Mouse (Mus musculus) megakaryocyte-erythroid progenitor cell, adult 5-6 weeks (primary cell): Measurements from ENCODE around the gene Kank2. TPM values are rescaled to one million over a fixed set of nuclear protein-coding genes. Genes with fewer than 3 reads are reported as not detected.

ENCODE experiments used
- ATAC-seq: replicated peaks from 2 replicates; pipeline ENCODE4 v1.8.0; 2016; ENCODE audit warnings: mild to moderate bottlenecking, inconsistent platforms; ENCODE audit not compliant: severe bottlenecking, poor library complexity, low FRiP score, low TSS enrichment
- total RNA-seq, 2 experiments: library from RNA; stranded (forward) in 1 of 2; stranded (reverse) in 1 of 2; fragments of 200-1000, 215-1000 nt in 1 of 2; fragments of >200 nt in 1 of 2; fragmentation: Nextera tagmentation in 1 of 2; gene quantifications; 2 replicates each; pipeline ENCODE4 v1.2.3; 2014 to 2017

The Kank2 gene
- total RNA-seq, 2 experiments from 2014 or later: 0.61 TPM; not detected in 1

- no peak for ATAC-seq
These were observed 69.3 kb downstream of the Kank2 start for GRCm38 (mm10) chr9:21729264-21729663.

- ATAC-seq: no peak
These were observed 70.2 kb downstream of the Kank2 start for GRCm38 (mm10) chr9:21728261-21728832.

GRCm38 (mm10) chr9:21726218-21726975, 72.1 kb downstream of the Kank2 start:
- ATAC-seq: no peak

GRCm38 (mm10) chr9:21725224-21726121, 73.1 kb downstream of the Kank2 start:
- peak; percentile 32 for ATAC-seq

GRCm38 (mm10) chr9:21724147-21724536, 74.4 kb downstream of the Kank2 start:
- peak; percentile 88 for ATAC-seq

GRCm38 (mm10) chr9:21723377-21724146, 75.0 kb downstream of the Kank2 start, which contains the start of gene Ldlr:
Ldlr (plus strand) TSS chr9:21723483.
- ATAC-seq: peak; percentile 87

GRCm38 (mm10) chr9:21721036-21721435, 77.5 kb downstream of the Kank2 start:
- no peak for ATAC-seq

- ATAC-seq: no peak
These were observed 81.5 kb downstream of the Kank2 start for GRCm38 (mm10) chr9:21717015-21717414.

Other genes starting within 250 kb of the Kank2 start
- gene Timm29, start 206.0 kb downstream of the Kank2 start, total RNA-seq (2014; fragmentation: Nextera tagmentation): 27.2 and 30.2 TPM in 2 replicates
- 37.6 and 51.4 TPM in 2 replicates for gene Timm29, start 206.0 kb downstream of the Kank2 start, total RNA-seq (2017)
- 3.6 and 5.6 TPM in 2 replicates for gene Yipf2, start 205.9 kb downstream of the Kank2 start, total RNA-seq (2014; fragmentation: Nextera tagmentation)
- gene Yipf2, start 205.9 kb downstream of the Kank2 start, total RNA-seq (2017): 3.1 and 4.9 TPM in 2 replicates
- gene Smarca4, start 182.6 kb downstream of the Kank2 start, total RNA-seq (2014; fragmentation: Nextera tagmentation): 96.0 and 106 TPM in 2 replicates
- 55.3 and 82.3 TPM in 2 replicates for gene Smarca4, start 182.6 kb downstream of the Kank2 start, total RNA-seq (2017)
- 8.4 and 14.8 TPM in 2 replicates for gene Ldlr, start 75.3 kb downstream of the Kank2 start, total RNA-seq (2014; fragmentation: Nextera tagmentation)
- gene Ldlr, start 75.3 kb downstream of the Kank2 start, total RNA-seq (2017): 11.5 and 13.9 TPM in 2 replicates
- gene Spc24, start 38.4 kb downstream of the Kank2 start, total RNA-seq (2014; fragmentation: Nextera tagmentation): 49.0 and 79.0 TPM in 2 replicates
- 77.1 and 107 TPM in 2 replicates for gene Spc24, start 38.4 kb downstream of the Kank2 start, total RNA-seq (2017)
- gene Angptl8, start 36.8 kb upstream of the Kank2 start, total RNA-seq (2014; fragmentation: Nextera tagmentation): not detected in 2 replicates
- gene Angptl8, start 36.8 kb upstream of the Kank2 start, total RNA-seq (2017): not detected in 2 replicates
- gene Dock6, start 53.9 kb upstream of the Kank2 start, total RNA-seq (2014; fragmentation: Nextera tagmentation): 0.37 and 0.57 TPM in 2 replicates
- 0.15 and 0.23 TPM in 2 replicates for gene Dock6, start 53.9 kb upstream of the Kank2 start, total RNA-seq (2017)
- gene Rab3d, start 119.4 kb upstream of the Kank2 start, total RNA-seq (2014; fragmentation: Nextera tagmentation): 4.9 and 8.7 TPM in 2 replicates
- 8.1 and 8.6 TPM in 2 replicates for gene Rab3d, start 119.4 kb upstream of the Kank2 start, total RNA-seq (2017)
- gene Ccdc159, start 128.7 kb upstream of the Kank2 start, total RNA-seq (2014; fragmentation: Nextera tagmentation): not detected in 2 replicates
- 0.46 TPM in 1 of 2 replicates, not detected in the other for gene Ccdc159, start 128.7 kb upstream of the Kank2 start, total RNA-seq (2017)
- 9.1 and 11.4 TPM in 2 replicates for gene Tmem205, start 128.8 kb upstream of the Kank2 start, total RNA-seq (2014; fragmentation: Nextera tagmentation)
- 4.1 and 8.5 TPM in 2 replicates for gene Tmem205, start 128.8 kb upstream of the Kank2 start, total RNA-seq (2017)
- gene Plppr2, start 138.3 kb upstream of the Kank2 start, total RNA-seq (2014; fragmentation: Nextera tagmentation): not detected in 2 replicates
- gene Plppr2, start 138.3 kb upstream of the Kank2 start, total RNA-seq (2017): not detected in 2 replicates
- gene Swsap1, start 157.0 kb upstream of the Kank2 start, total RNA-seq (2014; fragmentation: Nextera tagmentation): 4.1 and 9.1 TPM in 2 replicates
- 1.2 and 4.8 TPM in 2 replicates for gene Swsap1, start 157.0 kb upstream of the Kank2 start, total RNA-seq (2017)
- gene Epor, start 164.8 kb upstream of the Kank2 start, total RNA-seq (2014; fragmentation: Nextera tagmentation): 109 and 131 TPM in 2 replicates
- 35.2 and 48.6 TPM in 2 replicates for gene Epor, start 164.8 kb upstream of the Kank2 start, total RNA-seq (2017)
- not detected in 2 replicates for gene Rgl3, start 190.7 kb upstream of the Kank2 start, total RNA-seq (2014; fragmentation: Nextera tagmentation)
- gene Rgl3, start 190.7 kb upstream of the Kank2 start, total RNA-seq (2017): not detected in 2 replicates
- 1.2 TPM in 1 of 2 replicates, not detected in the other for gene Ccdc151, start 203.9 kb upstream of the Kank2 start, total RNA-seq (2014; fragmentation: Nextera tagmentation)
- gene Ccdc151, start 203.9 kb upstream of the Kank2 start, total RNA-seq (2017): not detected in 2 replicates
- 45.7 and 56.7 TPM in 2 replicates for gene Prkcsh, start 204.1 kb upstream of the Kank2 start, total RNA-seq (2014; fragmentation: Nextera tagmentation)
- gene Prkcsh, start 204.1 kb upstream of the Kank2 start, total RNA-seq (2017): 102 and 107 TPM in 2 replicates